Mouse (Mus musculus) kidney, postnatal 4 days (tissue): ENCODE measurements at regions not wholly inside any gene's neighbourhood (a gene's known extent, or its start where the extent isn't known, plus 50 kb on each side); places are given as distances from the start of the nearest gene placed in this dataset.

Experiments used
- DNase-seq, 2 experiments: peaks; one replicate each; pipeline ENCODE4 v3.0.0; 2021; ENCODE audit warnings: mixed read lengths in 2 of 2

GRCm38 (mm10) chr15:97577196-97577595, 128.4 kb downstream of the Rpap3 start:
- DNase-seq: no peak

GRCm38 (mm10) chr15:97572639-97573038, 133.0 kb downstream of the Rpap3 start:
- no peak for DNase-seq

- DNase-seq: no peak
These were observed 133.7 kb downstream of the Rpap3 start for GRCm38 (mm10) chr15:97571885-97572284.

DNA sequence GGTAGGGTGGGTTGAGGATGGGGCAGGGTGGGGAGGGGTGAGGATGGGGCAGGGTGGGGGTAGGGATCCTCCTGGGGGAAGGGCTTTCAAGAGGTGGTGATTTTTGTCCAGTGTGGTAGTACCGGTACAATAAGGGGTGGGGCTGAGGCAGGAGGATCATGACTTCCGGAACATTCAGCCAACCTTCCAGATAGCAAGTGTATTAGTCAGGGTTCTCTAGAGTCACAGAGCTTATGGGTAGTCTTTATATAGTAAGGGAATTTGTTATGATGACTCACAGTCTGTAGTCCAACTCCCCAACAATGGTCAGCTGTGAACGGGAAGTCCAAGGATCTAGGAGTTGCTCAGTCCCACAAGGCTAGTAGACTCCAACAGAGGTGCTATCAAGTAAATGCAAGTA, 145.5 kb downstream of the Rpap3 start:
- DNase-seq: no peak

- DNase-seq: no peak
These were observed 146.9 kb downstream of the Rpap3 start for GRCm38 (mm10) chr15:97558725-97559124.

DNA sequence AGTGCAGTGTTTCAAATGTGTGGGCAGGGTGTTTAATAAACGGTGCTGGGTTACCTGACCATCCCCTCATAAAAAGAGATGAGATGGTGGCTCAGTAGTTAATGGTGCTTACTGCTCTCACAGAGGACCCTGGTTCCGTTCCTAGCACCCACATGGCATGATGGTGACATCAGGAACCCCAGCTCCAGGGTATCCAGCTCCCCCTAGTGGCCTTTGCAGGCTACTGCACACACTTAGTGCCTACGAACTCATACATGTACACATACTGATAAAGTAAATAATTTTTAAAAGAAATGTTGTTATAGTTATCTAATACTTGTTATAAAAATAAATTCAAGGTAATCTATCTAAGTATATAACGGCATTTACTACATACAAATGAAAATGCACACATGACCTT, 157.3 kb downstream of the Rpap3 start:
- no peak for DNase-seq

- no peak for DNase-seq
These were observed 160.6 kb downstream of the Rpap3 start for GRCm38 (mm10) chr15:97545034-97545433.

DNA sequence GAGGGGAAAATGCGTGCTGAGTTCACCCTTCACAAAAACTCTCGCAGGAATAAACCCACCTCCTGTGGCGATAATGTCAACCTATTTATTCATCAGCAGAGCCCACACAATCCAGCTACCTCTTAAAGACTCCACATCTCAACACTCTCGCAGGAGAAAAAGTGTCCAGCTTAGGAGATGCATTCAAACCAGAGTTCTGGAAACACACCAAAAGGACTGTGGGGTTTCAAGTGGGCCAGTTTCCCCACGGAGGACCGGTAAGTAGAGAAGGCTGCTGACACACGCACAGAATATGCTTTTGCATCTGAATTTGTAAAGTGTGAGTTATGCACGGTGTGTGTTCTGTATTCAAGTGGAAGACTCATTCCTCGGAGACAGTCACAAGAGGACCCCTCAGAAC, 164.0 kb downstream of the Rpap3 start:
- no peak for DNase-seq

GRCm38 (mm10) chr15:97536145-97536544, 169.5 kb downstream of the Rpap3 start:
- no peak for DNase-seq

DNA sequence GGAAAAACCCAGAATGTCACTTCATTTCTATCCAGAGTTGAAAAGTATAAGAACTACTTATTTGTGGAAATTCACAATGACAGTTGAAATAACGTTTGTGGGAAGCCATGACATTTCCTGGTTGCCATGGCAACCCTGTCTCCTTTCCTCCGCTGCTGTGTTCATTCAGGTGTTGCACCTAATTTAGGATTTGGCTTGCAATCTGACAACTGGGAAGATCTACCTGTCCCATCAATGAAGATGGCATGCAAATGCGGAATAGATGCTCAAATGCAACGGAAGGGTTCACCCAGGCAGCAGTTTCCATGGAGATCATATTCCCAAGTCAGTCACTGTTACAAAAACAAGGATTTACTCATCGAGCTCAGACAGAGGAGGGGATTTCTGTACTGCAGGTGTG, 170.7 kb downstream of the Rpap3 start:
- DNase-seq: no peak

- DNase-seq: no peak
These were observed 171.9 kb downstream of the Rpap3 start for GRCm38 (mm10) chr15:97533553-97534291.

DNA sequence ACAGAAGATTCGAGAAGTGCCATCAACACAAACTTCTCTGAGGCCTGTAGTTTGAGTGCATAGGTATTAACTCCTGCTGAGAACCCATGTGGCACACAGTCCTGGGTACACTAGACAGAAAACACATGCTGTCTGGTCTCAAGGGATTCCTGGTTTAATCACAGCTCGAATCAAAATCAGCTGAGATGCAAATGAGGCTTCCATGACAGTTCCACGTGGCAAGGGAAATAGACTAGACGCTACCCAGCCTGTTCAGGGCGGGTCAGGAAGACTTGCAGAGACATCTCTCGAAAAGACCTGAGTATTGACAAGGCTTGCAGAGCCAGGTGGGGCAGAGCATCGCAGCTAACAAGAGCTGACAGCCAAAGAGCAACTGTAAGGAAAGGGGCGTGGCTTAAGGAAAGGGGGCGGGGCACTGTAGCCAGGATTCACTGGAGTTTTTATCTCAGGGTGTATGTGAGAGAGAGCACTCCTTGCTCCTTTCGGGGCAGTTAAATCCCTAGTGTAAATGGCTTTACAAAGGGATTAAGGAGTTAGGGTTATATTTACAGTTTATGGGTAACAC, 173.2 kb downstream of the Rpap3 start:
- peak; percentile 26 for DNase-seq

- no peak for DNase-seq
These were observed 177.2 kb downstream of the Rpap3 start for GRCm38 (mm10) chr15:97528291-97529050.

DNA sequence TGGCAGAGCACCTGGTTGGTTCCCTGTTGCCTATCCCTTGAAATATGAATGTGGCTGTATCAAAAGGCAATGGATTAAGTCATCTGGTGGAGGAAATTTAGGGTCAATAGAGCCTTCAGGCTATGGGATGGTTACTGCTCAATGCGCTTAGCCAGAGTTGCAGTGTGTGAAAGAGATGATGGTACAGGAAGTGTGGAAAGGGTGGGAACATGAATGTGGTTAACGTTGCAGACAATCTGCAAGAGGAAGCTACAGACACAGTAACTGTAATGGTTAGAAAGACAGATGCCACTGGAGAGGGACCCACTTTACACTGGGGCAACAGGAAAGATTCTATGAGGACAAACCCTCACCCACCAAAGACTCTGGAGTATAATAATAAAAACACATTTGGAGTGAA, 185.2 kb downstream of the Rpap3 start:
- DNase-seq: no peak

GRCm38 (mm10) chr15:97519919-97520345, 185.7 kb downstream of the Rpap3 start:
- DNase-seq: no peak

- peak; percentile 16 to 43 for DNase-seq
These were observed 187.7 kb downstream of the Rpap3 start for GRCm38 (mm10) chr15:97517926-97518325.

DNA sequence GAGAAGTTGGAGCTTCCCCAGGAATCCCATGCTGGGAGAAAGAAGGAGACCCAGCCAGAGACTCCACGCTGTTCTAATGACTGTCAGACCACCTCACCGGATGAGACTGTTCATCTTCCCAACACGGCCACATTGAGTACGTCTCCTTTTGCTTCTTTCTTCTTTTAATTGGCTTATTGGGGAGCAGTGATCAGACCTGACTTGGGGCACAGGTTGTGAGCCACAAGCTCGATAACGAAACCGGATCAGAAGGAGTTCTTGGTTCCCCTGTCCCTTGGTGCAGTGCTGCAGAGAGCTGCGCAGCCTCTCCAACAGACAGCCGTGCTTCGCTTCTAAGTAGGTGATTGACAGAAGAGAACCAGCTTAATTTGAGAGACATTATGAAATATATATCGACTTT, 188.4 kb downstream of the Rpap3 start:
- DNase-seq: no peak

DNA sequence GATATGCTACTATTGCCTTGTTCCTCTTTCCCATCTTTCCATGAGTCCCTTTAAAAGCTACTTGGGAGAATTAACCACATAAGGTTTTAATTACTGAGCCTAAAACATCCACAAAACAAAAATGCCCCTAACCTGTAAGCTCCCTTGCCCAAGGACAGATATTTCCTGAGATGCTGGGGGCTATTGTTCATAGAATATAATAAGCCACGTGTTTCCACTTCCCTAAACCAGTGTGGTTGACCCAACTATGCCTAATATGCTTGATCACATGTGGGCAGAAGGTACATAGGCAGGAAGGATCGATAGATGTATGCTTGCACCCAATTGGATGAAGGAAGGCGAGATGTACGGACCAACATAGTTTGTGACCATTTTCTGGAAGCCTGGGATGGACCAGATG, 189.9 kb downstream of the Rpap3 start:
- no peak for DNase-seq

DNA sequence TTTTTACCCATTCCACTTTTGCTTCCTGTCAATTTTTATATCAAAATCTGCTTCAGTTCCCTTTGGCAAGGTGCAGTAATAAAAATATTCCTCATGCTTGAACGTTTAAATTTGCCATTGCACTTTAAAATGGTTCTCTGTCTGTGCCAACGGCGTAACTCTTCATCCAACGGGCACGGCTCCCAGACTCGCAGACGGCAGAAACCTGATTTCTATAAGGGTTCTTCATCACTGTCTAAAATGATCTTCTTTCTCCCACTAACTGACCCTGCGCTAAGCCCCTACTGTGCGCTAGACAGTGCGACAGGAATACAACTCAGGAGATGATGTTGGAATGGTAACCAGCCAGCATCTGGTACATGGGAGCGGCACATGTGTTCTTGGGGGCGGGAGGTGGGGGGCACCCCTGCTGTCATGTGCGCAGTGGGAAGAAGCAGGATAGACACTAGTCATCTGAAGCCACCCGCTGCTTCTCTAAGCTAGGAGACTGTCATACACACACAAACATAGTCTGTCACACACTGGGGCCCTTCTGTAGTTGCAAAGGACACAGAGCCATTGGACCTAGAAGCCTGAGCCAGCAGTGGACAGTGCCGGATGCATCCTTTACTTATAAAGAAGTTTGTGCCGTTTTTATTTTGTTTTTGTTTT, 197.8 kb downstream of the Rpap3 start:
- DNase-seq: no peak

GRCm38 (mm10) chr15:97507176-97507575, 198.4 kb downstream of the Rpap3 start:
- no peak for DNase-seq

- DNase-seq: no peak
These were observed 199.9 kb downstream of the Rpap3 start for GRCm38 (mm10) chr15:97505715-97506114.

GRCm38 (mm10) chr15:97504325-97504724, 201.3 kb downstream of the Rpap3 start:
- no peak for DNase-seq

DNA sequence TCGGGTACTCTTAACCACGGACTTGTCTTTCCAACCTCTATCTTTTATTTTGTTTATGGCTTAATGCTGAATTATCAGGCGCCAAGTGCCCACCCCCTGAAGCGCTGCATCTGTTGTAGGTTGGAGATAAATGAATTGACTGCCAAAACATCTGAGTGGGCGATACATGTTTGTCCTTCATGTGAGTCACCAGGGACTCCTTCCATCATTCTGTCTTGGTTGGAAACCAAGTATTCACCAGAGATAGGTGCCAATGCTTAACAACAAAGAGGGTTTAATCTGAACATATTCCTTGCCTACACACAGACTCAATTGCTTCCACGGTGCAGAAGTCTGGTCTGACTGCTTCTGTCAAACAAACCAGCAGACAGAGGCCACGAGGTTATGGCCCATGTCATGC, 203.6 kb downstream of the Rpap3 start:
- DNase-seq: no peak

DNA sequence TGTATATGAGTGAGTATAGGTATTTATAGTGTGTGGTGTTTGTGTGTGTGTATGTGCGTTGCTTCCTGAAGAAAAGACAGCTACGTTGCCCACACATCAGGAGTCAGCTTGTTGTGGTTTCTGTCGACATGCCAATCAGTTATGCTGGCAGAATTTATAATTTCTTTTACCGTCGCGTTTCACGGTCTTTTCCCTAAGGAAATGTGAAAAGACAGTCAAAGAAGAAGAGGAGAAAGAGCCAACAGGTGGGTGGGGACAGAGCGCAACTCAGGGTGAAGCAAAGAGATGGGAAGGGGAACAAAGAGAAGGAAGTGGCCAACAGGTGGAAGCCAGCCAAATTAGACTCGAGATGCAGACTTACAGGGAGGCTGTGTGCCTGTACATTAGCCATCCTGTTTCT, 204.2 kb downstream of the Rpap3 start:
- DNase-seq: no peak
